Mouse (Mus musculus): ENCODE measurements around the gene Dctn3.

DNA sequence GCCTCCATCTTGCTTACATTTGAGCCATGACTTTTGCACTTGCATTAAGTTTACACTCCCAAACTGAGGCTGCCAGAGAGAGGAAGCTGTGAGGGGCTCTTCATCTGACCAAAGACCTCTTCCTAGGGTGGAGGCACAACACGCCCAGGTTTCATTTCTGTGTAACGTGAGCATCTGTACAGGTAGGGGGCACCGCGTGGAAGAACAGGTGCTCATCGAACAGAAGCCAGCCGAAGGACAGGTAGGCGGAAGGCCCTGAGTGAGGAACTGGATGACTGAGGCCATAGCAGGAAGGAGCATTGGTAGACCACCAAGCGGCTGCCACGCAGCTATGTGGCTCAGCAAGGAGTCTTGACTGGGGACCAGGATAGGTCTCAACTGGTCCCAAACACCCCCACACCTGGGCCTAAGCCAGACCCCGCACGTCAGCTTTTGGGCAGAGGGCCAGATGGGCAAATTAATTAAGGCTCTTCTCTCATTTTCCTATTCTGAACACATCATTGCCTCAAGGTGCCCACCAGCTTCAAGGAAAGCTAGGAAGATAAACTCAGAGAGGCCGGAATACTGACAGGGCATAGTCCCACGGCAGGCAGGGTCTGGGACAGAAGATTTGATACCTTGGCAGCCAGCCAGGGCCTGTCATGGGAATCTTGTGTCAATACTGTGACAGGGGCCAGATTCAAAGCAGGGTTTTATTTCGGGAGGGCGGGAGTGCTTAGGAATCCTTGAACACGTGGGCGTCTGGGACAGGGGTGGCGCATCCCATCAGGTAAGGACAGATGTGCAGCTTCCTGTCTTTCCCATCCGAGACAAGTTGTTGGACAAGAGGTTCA is 16.8 kb downstream of the Dctn3 start:
- TF ChIP-seq CTCF (IDR thresholded peaks at IDR 0.05; ENCODE audit: borderline replicate concordance, control insufficient read depth, extremely low read depth, insufficient read depth, low read length, poor library complexity) (no peak), POLR2A (IDR thresholded peaks at IDR 0.05; ENCODE audit: control insufficient read depth, extremely low read depth, insufficient read depth, low read length, poor library complexity) (no peak)

Measured in thymus, adult 2 months (tissue).